Mouse (Mus musculus) adrenal gland, postnatal 0 days (tissue): ENCODE data around the gene Lct. TPM values are rescaled to one million over a fixed set of nuclear protein-coding genes. Genes with fewer than 3 reads are reported as not detected.

Experiments
- polyA plus RNA-seq: library from polyadenylated mRNA; unstranded; fragments of >200 nt; fragmentation: Nextera tagmentation; extraction: Ambion mirVana; gene quantifications from 2 replicates; pipeline ENCODE4 v1.2.1, GENCODE M21; 2015

Lct gene
- polyA plus RNA-seq = 0.08 and 1.1 TPM in 2 replicates

GRCm38 (mm10) chr1:128328218-128328617 is at the start of gene Lct:
TSS of gene Lct (minus strand) at chr1:128328318.

DNA sequence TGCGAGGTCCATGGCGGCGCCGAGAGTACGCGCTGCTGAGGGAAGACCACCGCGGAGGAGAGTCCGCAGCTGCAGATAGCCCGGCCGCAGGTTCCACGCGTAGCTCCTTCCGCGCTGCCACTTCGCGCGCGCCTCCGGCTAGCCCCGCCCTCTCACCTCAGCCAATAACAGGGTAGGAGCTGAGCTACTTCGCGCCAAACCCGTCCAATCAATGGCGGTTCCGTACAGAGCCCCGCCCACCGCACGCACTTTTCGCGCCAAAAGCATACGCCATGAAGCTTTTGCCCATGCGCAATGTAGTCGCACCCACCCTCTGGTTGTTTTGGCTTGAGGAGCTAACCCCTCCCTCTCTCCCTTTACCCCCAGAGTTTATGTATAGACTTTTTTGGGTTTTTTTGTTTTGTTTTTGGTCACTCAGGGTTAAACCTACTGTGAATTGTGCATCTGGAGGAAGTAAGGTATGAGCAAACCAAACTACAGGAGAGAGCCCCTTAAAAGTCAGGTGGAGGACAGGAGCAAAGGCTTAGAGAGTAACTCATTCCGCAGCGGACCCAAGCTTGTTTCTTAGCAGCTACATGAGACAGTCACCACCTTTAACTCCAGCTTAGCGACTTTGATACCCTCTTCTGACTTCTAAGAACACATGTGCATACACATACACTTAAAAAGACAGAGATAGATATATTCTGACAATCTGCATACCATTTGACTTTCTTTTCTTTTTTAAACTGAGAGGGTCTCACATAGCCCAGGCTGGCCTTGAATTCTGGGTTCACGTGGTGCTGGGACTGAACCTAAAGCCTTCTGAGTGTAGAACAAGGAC is 31.6 kb upstream of the Lct start, which contains the start of gene Mcm6:
Mcm6 (minus strand) TSS at position 111 of the 823 bp plus-strand sequence.

DNA sequence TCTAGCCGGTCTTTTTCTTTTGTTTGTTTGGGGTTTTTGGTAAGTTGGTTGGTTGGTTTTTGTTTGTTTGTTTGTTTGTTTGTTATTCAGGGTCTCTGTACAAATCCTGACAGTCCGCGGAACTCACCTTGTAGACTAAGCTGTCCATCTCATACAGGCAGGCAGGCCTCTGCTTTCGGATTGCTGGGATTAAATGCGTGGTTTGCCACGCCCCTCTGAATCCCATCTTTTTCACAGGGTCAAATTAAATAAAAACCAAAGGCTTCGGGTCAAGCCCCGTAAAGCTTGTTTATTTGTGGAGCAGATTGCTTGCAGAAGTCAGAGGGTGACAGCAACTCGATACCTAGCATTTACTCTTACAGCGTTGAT is 84.5 kb downstream of the Lct start, which contains the start of gene Ubxn4:
Ubxn4 (plus strand) TSS at position 338 of the 369 bp plus-strand sequence.

Other genes starting within 250 kb of the Lct start
- gene Zranb3, start 225.3 kb downstream of the Lct start, polyA plus RNA-seq = 3.6 and 4.0 TPM in 2 replicates
- 32.7 and 41.9 TPM in 2 replicates for gene R3hdm1, start 225.0 kb downstream of the Lct start, polyA plus RNA-seq
- gene Ubxn4, start 84.4 kb downstream of the Lct start, polyA plus RNA-seq = 51.9 and 73.6 TPM in 2 replicates
- gene Mcm6, start 31.3 kb upstream of the Lct start, polyA plus RNA-seq = 63.3 and 99.2 TPM in 2 replicates
- gene Dars, start 89.0 kb upstream of the Lct start, polyA plus RNA-seq = 134 and 182 TPM in 2 replicates